Mouse (Mus musculus) right cerebral cortex, adult 2 months (tissue): ENCODE measurements around the gene Comtd1.
A peak's percentile ranks its signal among the peaks of the same experiment; 100 is the strongest.

Experiments
- DNase-seq, 2 experiments: peaks; one replicate each; pipeline ENCODE4 v3.0.0; 2021 to 2022; ENCODE audit warnings: low spot score in 2 of 2

Gene Comtd1

DNA sequence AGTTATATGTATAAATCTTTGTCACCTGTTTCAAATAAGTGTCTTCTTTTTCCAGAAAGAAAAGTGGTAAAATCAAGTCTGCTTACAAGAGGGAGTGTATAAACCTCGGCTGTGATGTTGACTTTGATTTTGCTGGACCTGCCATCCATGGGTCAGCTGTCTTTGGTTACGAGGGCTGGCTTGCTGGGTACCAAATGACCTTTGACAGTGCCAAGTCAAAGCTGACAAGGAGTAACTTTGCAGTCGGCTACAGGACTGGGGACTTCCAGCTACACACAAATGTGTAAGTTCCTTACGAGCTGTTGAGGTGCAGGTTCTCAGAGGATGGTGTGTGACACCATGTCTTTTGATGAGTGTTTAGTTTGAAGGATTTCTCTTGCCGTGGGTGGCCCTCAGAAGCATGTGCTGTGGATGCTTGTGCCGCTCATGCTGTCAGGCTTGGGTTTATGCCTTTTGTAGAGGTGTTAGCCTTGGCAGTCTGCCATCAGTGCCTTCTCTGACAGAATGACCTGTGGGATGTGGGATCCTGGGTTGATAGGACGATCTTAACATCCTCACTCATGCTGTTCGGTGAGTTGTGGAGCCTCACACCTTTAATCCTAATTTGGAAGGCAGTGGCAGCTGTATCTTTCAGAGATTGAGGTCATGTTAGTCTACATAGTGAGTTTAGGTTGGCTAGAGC lies 10.3 kb downstream of the Comtd1 start:
- DNase-seq = no peak

DNA sequence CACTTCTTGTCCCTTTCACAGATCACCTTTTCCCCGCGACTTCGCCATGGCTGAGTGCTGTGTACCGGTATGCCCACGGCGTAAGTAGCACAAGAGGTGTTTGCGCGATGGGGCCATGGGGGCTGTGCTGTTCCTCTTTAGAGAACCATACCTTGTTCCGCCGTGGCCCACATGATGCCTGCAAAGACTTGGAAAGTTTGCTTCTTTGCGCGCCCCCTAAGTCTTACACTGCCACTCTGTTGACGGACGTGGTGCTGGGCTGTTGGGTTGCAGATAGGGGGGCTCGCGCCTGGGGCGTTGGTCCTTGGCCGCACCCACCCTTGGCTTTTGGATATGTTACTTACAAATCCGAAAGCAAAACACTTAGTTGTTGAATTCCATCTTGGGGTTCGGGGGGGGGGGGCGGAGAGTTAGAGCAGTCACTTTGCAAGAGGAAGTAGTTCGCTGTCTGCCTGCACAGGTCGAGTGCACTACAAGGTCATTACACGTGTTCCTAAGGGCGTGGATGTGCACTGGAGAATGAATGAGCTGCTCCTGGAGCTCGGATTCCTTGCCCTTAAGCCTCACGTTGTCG lies 16.9 kb downstream of the Comtd1 start:
- no peak for DNase-seq

DNA sequence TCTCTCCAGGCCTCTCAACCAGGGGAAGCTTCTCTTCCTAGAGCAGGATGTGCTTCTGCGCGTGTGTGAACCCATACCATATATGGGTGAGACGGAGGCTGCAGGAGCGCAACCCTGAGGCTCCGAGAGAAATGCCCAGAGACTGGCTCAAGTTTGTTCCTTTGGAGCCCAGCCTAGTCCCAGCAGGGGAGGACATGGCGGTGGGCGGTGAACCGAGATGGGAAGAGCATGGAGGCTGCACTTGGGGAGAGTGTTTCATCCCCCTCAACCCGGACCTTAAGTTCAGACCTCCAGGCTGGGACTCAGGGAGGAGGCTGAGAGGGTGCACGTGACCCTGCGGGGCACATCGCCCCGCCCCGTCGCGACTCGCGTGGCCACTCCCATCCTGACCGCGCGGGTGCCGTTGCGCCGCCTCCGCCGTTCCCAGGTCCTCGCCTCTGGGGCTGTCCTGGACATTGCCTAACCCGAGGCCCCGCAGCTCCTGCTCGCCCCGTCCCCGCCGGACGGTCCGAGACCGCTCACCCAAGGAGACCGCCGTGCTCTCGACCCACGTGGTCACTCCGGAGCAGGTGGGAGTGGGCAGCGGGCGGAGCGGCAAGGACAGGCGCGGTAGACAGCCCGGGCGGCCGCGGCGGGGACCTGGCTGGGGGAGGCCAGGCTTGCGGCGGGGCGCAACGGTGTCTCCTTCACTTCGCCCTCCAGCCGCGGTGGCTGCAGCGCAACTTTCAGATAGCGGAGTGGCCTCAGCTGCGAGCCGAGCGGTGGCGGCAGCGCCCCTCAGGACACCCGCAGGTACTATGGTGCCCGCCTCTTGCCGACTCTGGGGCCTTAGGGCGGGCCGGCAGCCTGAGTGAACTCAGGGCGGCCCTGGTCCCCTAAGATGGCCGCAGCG lies 17.7 kb downstream of the Comtd1 start:
- peak; percentile 95 to 97 for DNase-seq

DNA sequence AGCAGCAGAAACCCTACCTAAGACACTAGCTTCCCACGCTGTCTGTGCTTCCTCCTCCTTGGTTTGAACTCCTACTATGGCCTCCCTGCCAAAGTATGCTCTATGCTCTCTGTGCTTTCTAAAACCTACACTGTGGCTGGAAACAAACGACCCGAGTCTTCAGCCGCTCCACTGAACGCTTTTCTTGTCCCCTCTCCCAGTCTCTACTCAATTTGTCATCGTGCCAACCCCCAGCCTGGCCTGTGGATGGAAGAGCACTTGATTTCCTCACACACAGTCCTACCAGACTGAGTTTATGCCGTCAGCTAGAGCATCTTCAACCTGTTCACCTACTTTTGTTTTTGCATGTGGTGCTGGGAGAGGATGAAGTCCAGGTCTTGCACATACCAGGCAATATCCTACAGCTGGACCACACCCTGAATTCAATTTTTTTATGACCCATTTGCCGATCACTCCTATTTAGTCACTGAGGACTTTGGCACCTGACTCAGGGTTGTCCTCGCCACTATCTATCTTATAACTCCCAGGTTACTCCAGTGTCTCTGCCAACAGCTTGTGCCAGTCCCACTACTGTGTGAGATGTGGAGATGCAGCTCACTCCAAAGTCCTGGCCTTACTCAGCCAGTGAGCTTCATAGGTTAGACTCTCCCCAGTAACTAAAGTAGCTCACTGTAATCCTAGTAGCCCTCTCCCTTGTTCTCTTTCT lies 22.8 kb downstream of the Comtd1 start:
- no peak for DNase-seq

DNA sequence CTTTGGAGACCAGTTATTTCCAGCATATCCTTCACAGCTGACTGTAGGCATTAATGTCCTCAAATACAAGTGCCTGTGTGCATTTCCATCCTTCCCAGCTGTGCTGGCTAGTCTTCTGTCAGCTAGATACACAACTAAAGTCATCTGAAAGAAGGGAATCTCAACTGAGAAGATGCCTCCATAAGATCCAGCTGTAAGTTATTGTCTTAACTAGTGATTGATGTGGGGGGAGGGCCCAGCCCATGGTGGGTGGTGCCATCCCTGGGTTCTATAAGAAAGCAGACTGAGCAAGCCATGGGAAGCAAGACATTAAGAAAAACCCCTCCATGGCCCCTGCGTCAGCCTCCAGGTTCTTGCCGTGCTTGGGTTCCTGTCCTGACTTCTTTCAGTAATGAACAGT lies 23.8 kb downstream of the Comtd1 start, which contains the start of gene Vdac2:
Gene Vdac2 (plus strand): TSS at position 301 of the 400 bp plus-strand sequence.
- no peak for DNase-seq

DNA sequence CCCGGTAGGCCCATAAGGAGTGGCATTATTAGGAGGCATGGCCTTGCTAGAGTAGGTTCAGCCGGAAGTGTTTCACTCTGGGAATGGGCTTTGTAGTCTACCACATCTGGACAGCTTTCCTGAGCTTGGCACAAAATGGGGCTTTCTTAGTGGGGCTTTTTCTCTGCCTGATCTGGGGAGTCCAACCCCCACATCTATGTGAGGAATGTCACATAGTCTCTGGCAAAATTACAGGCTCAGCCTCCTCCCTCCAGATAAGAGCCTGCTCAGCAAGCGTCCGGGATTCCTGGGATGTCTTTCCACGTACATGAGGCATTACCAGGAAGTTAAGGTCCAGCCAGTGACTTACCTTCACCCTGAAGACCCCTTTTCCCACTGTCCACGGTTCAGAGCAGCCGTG lies 24.9 kb downstream of the Comtd1 start:
- no peak for DNase-seq

DNA sequence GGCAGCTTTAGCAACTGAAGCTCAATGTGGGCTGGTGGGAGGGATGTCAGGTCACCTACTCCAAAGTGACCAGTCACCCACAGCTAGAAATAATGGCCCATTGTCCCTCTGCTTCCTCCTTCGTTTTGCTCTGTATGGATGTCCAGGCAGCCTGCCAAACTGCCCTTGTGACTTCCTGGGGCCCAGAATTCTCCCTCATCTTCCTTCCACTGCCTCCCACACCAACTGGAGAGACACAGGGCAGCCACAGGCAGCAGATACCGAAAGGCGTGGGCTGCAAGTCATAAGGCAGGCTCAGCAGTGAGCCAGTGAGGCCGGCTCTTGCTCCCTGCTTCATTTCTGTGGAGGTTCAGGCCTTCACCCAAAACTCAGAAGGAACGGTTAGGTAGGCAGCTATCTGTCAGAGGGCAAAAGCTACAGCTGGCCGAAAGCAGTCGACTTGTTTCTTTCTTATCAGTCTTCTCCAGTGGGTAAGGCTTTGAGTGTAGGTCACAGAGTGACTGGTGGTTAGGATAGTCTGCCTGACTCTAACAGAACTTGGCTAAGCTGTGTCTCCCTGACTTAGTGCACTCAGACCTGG lies 25.9 kb downstream of the Comtd1 start:
- peak; percentile 69 to 76 for DNase-seq

DNA sequence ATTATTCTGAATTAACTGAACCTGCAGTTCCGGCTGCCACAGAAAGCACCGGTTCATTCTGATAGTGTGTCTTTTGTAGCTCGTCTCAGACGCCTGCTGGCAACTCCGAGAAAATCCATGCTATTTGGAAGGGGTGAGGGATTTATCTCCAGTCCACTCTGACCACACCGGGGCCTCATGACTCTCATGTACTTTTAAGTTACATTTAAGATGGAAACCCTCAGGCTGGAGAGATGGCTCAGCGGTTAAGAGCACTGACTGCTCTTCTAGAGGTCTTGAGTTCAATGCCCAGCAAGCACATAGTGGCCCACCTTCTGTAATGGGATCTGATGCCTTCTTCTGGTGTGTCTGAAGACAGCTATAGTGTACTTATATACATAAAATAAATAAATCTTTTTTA lies 26.5 kb downstream of the Comtd1 start:
- no peak for DNase-seq

DNA sequence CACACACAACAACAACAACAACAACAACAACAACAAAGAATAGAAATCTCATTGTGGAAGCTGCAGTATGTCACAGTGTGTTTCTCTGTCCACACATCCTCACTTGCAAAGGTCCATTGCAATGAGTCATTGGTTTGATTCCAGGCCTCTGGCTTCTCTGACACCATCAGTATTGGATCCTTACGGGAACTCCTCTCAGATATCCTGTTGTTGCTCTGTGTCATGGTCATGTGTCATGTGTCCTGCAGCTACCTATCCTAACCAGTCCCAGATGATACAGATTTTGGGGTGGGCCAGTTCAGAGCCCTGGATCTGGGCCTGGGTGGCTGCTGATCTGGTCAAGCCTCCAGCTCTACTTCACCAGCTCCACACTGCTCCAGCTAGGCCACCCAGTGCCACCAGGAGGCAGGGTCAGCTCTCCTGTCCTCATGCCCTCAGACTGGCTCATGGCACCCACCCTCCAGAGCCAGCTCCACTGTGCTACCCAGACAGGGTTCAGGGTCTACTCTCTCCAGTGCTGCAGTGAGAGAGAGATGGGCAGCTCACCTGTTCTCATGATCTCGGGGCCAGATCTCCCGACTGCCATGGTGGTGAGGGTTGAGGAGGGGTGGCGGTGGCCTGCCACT lies 27.8 kb downstream of the Comtd1 start:
- no peak for DNase-seq

DNA sequence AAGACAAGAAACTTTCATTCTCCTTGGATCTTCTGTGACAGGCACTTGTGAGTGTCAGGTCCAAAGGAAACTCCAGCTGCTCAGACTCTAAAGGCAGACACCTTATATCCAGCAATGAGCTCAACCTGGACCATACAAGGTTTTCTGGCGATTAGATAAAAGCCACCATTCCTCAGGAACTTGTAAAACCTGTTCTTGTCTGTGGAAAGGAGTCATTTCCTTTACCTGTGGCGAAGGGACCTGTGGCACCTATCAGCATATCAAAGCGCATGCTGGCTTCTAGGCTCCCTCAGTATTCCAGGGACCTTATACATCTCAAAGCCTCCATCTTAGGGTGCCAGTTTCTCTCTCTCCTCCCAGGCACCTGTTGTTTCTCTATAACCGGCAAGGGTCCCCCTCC lies 31.3 kb downstream of the Comtd1 start:
- DNase-seq = no peak

DNA sequence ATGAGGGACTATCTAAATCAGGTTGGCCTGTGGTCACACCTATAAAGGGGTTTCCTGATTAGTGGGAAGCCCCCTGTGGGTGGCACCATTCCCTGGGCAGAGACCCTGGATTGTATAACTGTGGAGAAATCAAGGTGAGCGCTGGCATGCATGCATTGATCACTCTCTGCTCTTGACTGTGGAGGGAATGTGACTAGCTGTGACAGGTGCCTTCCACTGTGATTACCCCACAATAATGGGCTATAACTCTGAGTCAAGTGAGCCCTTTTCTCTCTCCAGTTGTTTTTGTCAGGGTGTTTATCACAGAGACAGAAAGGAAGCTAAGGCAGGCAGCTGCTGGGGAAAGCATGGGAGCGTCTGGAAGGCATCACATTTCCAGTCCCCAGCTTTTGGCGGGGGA lies 32.5 kb downstream of the Comtd1 start:
- no peak for DNase-seq

DNA sequence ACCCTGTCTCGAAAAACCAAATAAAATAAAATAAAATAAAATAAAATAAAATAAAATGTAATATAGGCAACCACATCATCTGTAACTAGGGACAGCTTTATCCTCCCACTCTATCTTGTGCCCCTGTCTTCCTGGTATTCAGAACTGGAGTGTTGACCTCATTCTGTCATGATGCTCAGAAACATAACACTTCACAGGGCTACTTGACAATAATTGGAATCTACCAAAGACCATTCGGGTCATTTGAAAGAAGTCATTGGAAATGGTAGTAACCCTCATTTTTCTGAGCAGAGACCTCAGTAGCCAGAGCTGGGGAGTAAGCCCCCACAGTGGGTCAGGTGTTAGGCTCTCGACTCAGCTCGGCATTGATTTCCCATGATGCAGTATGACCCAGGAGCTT lies 34.2 kb downstream of the Comtd1 start:
- no peak for DNase-seq

DNA sequence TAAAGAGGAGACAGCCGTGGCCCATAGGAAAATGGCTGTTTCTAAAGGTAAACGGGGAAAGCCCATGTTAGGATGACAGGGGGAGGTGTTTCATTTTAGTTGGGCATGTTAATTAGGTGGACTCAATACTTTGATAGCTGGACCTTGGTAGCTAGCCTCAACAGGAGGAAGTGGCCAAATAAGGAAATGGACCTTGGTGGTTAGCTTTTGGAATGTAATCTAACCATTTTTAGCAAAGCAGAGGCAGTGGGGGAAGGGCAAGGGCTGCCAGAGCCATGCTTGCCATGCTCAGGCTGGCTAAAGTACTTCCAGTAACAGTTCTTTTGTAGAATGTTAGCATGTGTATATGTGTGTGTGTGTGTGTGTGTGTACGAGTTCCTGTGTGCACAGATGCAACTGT lies 34.9 kb downstream of the Comtd1 start:
- DNase-seq = no peak

DNA sequence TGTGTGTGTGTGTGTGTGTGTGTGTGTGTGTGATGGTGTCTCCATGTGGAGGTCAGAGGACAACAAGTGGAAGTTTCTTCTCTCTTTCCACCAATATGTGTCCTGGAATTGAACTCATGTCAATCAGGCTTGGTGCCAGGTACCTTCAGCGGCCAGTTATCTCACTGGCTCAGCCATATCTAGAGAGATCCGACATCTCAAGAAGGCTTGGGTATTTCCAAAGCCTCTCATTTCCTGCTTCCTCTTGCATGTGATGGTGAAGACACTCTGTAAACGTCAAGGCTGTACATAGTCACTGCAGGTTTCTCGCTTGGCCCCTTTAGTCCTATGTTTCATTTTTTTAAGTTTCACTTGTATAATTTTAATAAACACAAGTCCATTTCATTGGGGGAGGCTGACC lies 35.6 kb downstream of the Comtd1 start:
- DNase-seq = no peak

DNA sequence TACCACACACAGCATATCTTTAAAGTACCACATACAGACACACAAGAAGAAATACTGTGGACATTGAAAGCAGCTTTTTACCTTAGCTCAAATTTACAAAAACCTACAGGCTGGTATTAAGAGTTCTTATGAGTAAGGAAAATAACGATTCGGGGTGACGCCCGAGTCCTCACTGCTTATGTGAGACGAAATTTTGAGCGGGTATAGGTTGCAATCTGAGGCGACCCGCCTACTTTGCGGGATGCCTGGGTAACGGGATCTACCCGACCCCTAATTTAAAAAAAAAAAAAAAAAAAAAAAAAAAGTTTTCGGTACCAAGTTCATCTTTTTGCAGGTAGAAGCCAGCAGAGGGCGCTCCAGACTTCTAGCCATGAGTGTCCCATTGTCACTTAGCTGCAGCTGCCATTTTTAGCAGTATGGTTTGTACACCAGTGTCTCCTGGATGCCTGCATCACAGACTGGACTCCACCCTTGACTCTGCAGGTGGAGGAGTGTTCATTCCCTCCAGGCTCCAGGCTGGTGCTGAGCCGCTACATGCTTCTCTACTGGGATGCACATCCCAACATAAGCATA lies 36.1 kb downstream of the Comtd1 start:
- DNase-seq = peak; percentile 49 to 64

DNA sequence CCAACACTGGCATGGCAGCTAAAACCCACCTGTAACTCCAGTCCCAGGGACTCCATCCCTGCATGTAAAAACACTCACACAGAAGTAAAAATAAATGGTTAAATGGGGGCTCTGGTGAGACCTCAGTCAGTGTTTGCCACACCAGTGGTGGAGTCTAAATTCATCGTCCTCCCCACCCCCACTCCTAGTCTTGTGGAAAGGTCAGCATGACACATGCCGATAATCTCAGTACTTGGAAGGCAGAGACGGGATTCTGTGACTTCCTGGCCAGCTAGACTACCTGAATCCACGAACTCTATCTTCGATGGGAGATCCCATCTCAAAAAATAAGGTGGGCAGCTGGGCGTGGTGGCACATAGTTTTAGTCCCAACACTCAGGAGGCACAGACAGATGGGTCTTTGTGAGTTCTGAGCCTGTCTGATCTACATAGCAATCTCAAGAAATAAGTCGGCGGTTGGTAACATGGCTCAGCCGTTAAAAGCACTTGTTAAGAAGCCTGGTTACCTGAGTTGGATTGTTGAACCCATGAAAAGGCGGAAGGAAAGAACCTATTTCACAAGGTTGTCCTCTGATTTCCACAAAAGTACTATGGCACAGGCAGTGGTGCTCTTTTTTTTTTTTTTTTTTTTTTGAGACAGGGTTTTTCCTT lies 36.9 kb downstream of the Comtd1 start:
- DNase-seq = no peak

DNA sequence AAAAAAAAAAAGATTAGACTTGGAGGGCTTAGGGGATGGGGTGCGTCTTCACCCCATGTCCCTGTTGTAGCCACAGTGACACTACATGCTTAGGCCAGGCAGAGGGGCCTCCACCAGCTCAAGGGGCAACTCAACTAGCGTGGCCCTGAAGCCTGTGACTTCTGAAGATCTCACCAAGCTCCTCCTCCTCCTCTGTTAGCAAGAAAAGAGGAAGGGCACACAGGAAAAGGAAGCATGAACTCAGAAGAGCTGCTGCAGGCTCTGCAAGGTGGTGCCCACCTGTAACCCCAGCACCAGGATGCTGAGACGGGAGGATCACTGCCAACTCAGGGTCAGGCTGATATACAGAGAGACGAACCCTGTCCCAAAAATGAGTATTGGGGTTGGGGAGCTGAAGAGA lies 37.5 kb downstream of the Comtd1 start:
- no peak for DNase-seq

DNA sequence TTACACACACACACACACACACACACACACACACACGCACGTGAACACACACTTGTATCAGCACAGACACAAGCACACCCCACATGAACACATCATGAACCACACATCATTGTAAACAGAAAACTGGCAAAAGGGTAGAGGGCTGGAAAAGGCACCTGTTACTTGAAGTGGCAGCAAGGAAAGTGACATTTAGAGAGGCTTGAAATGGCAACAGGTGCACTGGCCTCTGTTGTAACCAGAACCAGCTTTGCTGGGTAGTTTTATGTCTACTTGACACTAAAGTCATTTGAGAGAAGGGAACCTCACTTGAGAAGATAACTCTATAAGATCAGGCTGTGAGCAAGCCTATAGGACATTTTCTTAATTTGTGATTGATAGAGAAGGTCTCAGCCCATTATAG lies 39.4 kb downstream of the Comtd1 start:
- DNase-seq = no peak

DNA sequence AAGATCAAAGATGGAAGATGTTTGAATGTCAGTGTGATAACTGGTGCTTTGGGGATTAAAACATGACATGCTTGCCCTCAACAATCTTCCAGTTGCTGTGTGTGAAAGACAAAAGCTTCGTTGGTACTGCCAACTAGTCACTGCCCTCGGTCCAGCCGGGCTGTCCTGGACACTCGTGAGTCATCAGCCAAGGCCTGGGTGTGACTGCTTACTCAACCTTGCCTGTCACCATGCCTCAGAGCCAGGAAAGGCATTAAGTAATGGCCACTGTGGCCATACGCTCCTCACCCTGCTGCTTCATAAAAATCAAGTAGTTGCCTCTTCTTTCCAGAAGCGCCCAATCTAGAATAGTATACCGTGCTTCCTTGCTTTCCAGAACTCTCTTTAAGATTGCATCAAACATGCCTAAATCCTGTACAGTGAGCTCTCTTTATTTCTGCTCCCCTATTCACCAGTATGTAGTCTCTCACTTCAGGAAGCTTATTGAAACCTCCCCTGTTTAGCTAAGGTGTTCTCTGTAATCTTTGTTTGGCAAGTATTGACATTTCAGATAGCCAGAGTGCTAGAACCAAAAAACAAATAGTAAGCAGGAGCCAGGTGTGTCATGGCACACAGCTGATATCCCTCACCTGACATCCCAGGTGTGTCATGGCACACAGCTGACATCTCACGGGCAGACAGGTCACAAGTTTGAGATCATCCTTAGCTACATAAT lies 40.4 kb downstream of the Comtd1 start:
- DNase-seq = no peak

DNA sequence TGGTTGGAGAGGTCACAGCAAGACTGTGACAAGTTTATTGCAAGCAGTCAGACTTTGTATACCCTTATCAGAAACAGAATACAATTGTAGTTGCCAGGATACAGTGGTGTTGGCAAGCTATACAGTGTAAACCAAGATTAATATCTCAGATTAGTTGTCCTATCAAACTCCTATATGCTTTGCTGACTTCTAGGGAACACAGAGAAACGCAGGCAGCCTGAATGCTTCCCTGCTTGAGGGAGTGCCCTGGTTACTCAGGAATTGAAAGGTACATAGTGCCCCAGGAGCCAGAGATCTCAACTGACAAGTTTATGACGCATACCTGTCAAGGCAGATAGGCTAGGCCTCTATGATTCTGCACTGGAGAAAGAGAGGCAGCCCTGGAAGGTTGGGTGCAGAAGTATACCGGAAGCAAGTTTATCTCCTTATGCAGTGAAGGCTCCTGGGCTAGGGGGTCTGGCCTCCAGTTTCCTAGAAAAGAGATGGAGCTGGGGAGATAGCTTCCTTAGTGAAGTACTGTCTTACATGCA lies 42.1 kb downstream of the Comtd1 start:
- no peak for DNase-seq
